Mouse (Mus musculus): ENCODE results near the gene Cdca8. TPM values are rescaled to one million over a fixed set of nuclear protein-coding genes. Genes with fewer than 3 reads are reported as not detected.
"Not testable (repeated sequence)": the region's sequence is repeated elsewhere in the genome, so short reads cannot be mapped to it uniquely, and the experiment has no call there.

Gene Cdca8
- total RNA-seq (2014; fragmentation: Nextera tagmentation) (102 and 129 TPM in 2 replicates), total RNA-seq (2017) (90.3 and 106 TPM in 2 replicates), polyA plus RNA-seq (2012) (141 and 184 TPM in 2 replicates)

GRCm38 (mm10) chr4:124939211-124939610 lies at the start of gene Cdca8:
Cdca8 (minus strand) TSS chr4:124939311.
- not testable (repeated sequence) for H3K27me3 ChIP-seq (ENCODE audit: insufficient read depth, low read length); DNase-seq (ENCODE audit: low spot score); H3K9me3 ChIP-seq (replicated peaks); ATAC-seq (ENCODE audit: extremely low read depth, insufficient number of reproducible peaks, low FRiP score, poor library complexity, severe bottlenecking)
- Histone ChIP-seq H3K4me1 (ENCODE audit: insufficient read depth, low read depth, low read length) (peaks cover 40% of the 10 kb centered on the region), H3K36me3 (replicated peaks) (peaks cover 69% of the 10 kb centered on the region), H3K4me3 (ENCODE audit: low read depth, low read length) (peak within 1 kb of the TSS; percentile 48; the same call in 1 of the 2 replicates)

DNA sequence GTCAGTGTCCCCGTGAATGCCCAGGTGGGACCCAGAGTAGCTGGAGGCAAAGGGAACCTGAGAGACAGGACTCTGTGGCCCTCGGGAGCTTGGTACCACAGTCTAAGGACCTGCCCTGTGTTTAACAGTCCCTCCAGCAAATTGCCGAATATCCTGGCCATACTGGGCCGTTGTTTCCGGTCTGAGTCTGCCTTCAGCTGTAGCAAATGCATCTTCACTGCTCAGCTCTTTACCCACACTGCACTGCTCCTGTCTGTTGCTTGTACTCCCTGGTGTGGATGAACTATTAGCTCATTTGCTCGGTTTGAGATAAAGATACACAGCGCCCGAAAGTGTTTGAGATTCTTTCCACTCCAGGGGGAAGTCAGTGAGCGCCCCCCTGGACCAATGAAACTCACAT lies 49.3 kb upstream of the Cdca8 start:
- H3K9me3 ChIP-seq (replicated peaks) = peaks cover 7% of the 10 kb centered on the region
- no peak overlapping the region for H3K4me3 ChIP-seq (ENCODE audit: low read depth, low read length)
- ATAC-seq (ENCODE audit: extremely low read depth, insufficient number of reproducible peaks, low FRiP score, poor library complexity, severe bottlenecking) = no peak
- peaks cover 5% of the 10 kb centered on the region for H3K4me1 ChIP-seq (ENCODE audit: insufficient read depth, low read depth, low read length)
- no peak for TF ChIP-seq GATA1 (IDR thresholded peaks at IDR 0.05; ENCODE audit: borderline replicate concordance, low read length)
- no peak for TF ChIP-seq POLR2AphosphoS5 (IDR thresholded peaks at IDR 0.05; ENCODE audit: insufficient replicate concordance, low read depth, low read length)
- no peak for TF ChIP-seq GATA2 (IDR thresholded peaks at IDR 0.05; ENCODE audit: borderline replicate concordance, low read depth, low read length)
- TF ChIP-seq CTCF (IDR thresholded peaks at IDR 0.05; ENCODE audit: low read depth, low read length) = no peak
- TF ChIP-seq TAL1 (conservative IDR thresholded peaks at IDR 0.05; ENCODE audit: low read depth, low read length) = no peak
- no peak for DNase-seq (ENCODE audit: low spot score)
- H3K36me3 ChIP-seq (replicated peaks) = no peaks in the 10 kb centered on the region
- peaks cover 32% of the 10 kb centered on the region for H3K27me3 ChIP-seq (ENCODE audit: insufficient read depth, low read length)

DNA sequence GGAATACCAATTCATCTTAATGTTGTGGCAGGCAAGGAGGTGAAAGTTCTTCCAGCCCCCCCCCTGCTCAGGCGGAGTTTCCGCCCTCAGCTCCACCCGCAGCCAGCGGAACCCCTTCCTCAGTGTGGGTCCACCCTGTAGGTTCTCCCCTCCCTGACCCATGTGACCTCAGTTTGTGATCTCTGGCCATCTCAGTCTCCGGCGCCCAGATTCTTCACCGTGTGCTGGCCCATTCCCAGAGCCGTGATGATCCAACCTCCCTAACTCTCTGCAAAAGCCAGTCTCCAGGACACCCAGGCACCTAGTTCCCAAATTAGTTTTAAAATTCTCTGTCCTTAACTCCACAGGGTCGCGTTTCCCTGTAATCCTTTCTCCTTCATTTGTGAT lies 48.6 kb upstream of the Cdca8 start:
- peaks cover 32% of the 10 kb centered on the region for H3K27me3 ChIP-seq (ENCODE audit: insufficient read depth, low read length)
- no peak overlapping the region for H3K4me3 ChIP-seq (ENCODE audit: low read depth, low read length)
- no peak for ATAC-seq (ENCODE audit: extremely low read depth, insufficient number of reproducible peaks, low FRiP score, poor library complexity, severe bottlenecking)
- no peak for DNase-seq (ENCODE audit: low spot score)
- peaks cover 7% of the 10 kb centered on the region for H3K9me3 ChIP-seq (replicated peaks)
- no peaks in the 10 kb centered on the region for H3K36me3 ChIP-seq (replicated peaks)
- no peak for TF ChIP-seq CTCF (IDR thresholded peaks at IDR 0.05; ENCODE audit: low read depth, low read length)
- no peak for TF ChIP-seq GATA2 (IDR thresholded peaks at IDR 0.05; ENCODE audit: borderline replicate concordance, low read depth, low read length)
- no peak for TF ChIP-seq GATA1 (IDR thresholded peaks at IDR 0.05; ENCODE audit: borderline replicate concordance, low read length)
- TF ChIP-seq POLR2AphosphoS5 (IDR thresholded peaks at IDR 0.05; ENCODE audit: insufficient replicate concordance, low read depth, low read length) = no peak
- no peak for TF ChIP-seq TAL1 (conservative IDR thresholded peaks at IDR 0.05; ENCODE audit: low read depth, low read length)
- peaks cover 5% of the 10 kb centered on the region for H3K4me1 ChIP-seq (ENCODE audit: insufficient read depth, low read depth, low read length)

DNA sequence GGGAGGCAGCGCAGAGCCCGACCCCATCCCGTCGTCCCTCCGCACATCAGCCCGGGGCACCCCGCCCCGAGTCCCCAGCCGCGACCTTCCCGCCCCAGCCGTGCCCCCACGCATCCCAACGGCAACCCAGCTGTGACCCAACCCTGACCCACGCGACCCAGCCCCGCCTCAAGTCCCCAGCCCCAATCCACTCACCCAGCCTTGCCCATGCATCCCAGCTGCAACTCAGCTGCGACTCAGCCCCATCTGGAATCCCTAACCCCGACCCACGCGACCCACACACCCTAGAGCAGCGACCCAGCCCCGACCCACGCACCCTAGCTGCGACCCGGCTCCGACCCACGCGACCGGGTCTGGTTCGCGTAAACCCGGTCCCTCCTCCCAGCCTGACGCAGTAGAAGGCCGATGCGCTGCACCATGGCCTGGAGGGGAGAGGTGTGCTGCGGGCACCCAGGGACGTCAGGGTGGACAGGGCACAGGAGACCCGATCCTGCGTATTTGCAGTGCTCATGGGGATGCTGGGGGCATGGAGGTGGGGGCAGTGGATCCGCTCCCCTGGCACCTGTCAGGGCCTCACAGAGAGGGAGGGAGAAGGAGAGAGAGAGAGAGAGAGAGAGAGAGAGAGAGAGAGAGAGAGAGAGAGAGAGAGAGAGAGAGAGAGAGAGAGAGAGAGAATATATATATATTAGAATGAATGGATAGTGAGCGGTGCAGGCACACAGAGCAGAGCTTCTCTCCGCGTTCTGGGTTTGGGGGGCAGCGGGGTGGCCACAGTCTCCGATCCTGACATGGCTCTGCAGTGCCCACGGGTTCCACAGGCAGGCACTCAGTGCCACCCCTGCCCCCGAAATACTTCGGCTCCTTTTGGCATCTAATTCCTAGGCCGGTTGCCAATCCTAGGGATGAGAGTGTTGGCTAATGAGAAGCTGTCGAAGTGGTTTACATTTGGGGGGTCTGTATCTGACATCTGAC lies 47.9 kb upstream of the Cdca8 start:
- ATAC-seq (ENCODE audit: extremely low read depth, insufficient number of reproducible peaks, low FRiP score, poor library complexity, severe bottlenecking) (no peak), DNase-seq (ENCODE audit: low spot score) (no peak)
- peaks cover 7% of the 10 kb centered on the region for H3K9me3 ChIP-seq (replicated peaks)
- H3K4me1 ChIP-seq (ENCODE audit: insufficient read depth, low read depth, low read length) = peaks cover 5% of the 10 kb centered on the region
- TF ChIP-seq POLR2AphosphoS5 (IDR thresholded peaks at IDR 0.05; ENCODE audit: insufficient replicate concordance, low read depth, low read length) = no peak
- no peak for TF ChIP-seq TAL1 (conservative IDR thresholded peaks at IDR 0.05; ENCODE audit: low read depth, low read length)
- TF ChIP-seq GATA2 (IDR thresholded peaks at IDR 0.05; ENCODE audit: borderline replicate concordance, low read depth, low read length) = no peak
- no peak for TF ChIP-seq GATA1 (IDR thresholded peaks at IDR 0.05; ENCODE audit: borderline replicate concordance, low read length)
- TF ChIP-seq CTCF (IDR thresholded peaks at IDR 0.05; ENCODE audit: low read depth, low read length) = no peak
- peaks cover 30% of the 10 kb centered on the region for H3K27me3 ChIP-seq (ENCODE audit: insufficient read depth, low read length)
- H3K4me3 ChIP-seq (ENCODE audit: low read depth, low read length) = no peak overlapping the region; the same call in 1 of the 2 replicates
- H3K36me3 ChIP-seq (replicated peaks) = no peaks in the 10 kb centered on the region

- Histone ChIP-seq H3K27me3 (ENCODE audit: insufficient read depth, low read length) (peaks cover 21% of the 10 kb centered on the region), H3K4me3 (ENCODE audit: low read depth, low read length) (no peak within 1 kb of the TSS; the same call in 1 of the 2 replicates), H3K4me1 (ENCODE audit: insufficient read depth, low read depth, low read length) (peaks cover 5% of the 10 kb centered on the region), H3K36me3 (replicated peaks) (no peaks in the 10 kb centered on the region), H3K9me3 (replicated peaks) (peaks cover 7% of the 10 kb centered on the region)
- ATAC-seq (ENCODE audit: extremely low read depth, insufficient number of reproducible peaks, low FRiP score, poor library complexity, severe bottlenecking) (no peak), DNase-seq (ENCODE audit: low spot score) (no peak)
- TF ChIP-seq POLR2AphosphoS5 (IDR thresholded peaks at IDR 0.05; ENCODE audit: insufficient replicate concordance, low read depth, low read length) (no peak), GATA1 (IDR thresholded peaks at IDR 0.05; ENCODE audit: borderline replicate concordance, low read length) (no peak)
Measured at GRCm38 (mm10) chr4:124985671-124986602, 46.8 kb upstream of the Cdca8 start, which contains the start of gene Rspo1. Rspo1 (plus strand) TSS chr4:124986430.

Measured in G1E (cell line).